Mouse (Mus musculus): ENCODE data around the gene Lefty2.

DNA sequence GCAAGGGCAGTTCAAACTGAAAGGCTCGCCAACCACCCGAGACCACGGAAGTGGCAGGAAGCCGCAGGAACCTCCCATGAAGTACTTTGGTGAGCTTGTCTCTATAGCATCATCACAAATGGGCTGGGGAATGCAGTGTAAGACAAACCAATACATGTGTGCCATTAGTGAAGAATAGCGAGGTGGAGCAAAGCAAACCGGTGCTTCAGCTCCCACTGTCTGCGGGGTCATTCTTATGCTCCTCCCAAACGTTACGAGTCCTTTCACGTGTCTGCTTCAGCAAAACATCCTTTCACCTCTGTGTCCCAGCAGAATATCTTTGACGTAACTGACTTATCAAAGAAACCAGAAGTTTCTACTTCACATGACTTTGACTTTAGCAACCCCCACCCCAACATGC lies 23.5 kb downstream of the Lefty2 start:
- TF ChIP-seq CTCF (IDR thresholded peaks at IDR 0.05; ENCODE audit: control insufficient read depth, insufficient read depth, insufficient read length) (no peak), CEBPB (IDR thresholded peaks at IDR 0.05; ENCODE audit: low read depth) (no peak), MAX (IDR thresholded peaks at IDR 0.05) (no peak)

All from C2C12 (cell line).